Mouse (Mus musculus): ENCODE results near the gene Cers1. TPM values are rescaled to one million over a fixed set of nuclear protein-coding genes. Genes with fewer than 3 reads are reported as not detected.

The Cers1 gene
- total RNA-seq, 2 experiments from 2014 or later = 94.6 to 99.0 TPM

- no peak for DNase-seq (ENCODE audit: low spot score in 2 of 2)
These were observed 2.2 kb upstream of the Cers1 start for GRCm38 (mm10) chr8:70313399-70313798.

DNA sequence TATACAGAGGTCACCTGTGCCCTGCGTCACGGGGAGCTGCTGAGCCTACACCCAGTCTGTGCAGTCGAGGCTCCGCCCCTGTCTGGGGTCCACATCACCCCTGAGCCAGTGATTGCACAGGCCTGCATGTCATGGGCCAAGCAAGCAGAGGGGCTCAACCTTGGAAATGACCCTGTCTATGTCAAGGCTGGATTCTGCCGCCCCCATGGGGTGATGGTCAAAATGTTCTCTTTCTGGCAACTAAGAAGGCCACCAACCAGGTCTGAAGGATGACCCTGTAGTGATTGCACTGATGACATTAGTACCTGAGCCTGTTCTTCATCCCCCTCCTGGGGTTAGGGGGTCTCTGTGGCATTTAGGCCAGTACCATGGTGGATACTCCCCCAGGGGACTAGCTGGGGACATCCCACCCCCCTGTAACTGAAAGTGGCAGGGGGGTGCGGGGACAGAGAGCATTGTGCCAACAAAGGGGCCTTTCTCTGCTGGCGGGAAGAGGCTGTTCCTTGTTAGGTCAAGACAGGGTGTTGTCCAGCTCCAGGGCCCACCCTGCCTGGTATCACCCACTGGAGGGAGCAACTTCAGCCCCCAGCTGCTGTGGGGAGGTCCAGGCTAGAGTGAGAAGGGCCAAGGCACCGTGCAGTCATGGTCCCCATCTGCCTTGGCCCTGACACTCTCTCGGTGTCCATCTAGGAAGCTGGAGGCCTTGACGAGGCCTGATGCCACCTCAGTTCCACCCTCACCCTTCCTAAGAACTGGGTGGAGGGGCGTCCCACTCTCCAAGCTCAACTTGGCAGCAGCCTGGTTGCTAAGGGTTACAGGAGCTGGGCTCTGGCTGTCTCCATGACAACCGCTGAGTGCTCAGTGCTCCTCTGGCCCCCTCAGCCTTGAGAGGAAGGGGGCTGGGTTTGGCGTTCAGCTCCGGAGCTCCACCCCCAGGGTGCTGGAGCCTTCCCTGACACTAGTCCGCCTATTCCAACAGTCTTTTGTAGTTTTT, 1.2 kb downstream of the Cers1 start:
- DNase-seq (ENCODE audit: low spot score in 2 of 2) = peak; percentile 77 to 86

DNA sequence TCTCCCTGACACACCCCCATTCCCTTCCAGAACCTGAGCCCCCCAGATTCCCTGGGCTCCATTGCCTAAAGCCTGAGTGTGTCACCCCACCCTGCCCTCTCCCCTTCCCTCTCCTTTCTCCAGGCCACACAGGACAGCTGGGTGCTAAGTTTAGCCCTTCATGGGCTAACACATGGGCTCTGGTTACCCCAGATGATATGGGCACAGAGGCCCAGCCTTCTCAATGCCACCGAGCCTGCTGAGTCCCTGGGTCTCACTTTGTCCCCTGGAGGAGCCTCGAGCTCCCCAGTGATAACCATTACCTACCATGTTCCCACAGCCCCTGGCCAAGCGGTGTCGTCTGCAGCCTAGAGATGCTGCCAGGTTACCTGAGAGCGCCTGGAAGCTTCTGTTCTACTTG, 2.3 kb downstream of the Cers1 start:
- DNase-seq (ENCODE audit: low spot score in 2 of 2) = no peak

DNA sequence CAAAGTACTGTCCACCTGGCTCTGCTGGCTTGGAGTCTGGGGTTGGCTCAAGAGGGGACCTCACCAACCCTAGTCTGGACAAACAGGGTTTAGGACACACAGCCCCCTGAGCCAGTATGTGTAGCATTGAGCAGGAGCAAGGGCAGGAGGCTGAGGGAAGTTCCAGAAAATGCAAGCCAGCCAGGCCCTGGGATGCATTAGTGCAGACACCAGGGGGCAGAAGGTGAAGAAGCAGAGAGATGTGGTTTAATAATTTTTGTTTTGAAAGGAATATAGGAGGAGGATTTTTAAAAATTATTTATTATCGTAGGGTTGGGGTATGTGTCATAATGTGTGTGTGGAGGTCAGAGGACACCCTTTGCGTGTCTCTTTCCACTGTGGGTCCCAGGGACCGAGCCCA, 8.1 kb downstream of the Cers1 start:
- DNase-seq (ENCODE audit: low spot score in 2 of 2) = no peak

GRCm38 (mm10) chr8:70327512-70327911, 11.9 kb downstream of the Cers1 start:
- DNase-seq (ENCODE audit: low spot score in 2 of 2) = no peak

DNA sequence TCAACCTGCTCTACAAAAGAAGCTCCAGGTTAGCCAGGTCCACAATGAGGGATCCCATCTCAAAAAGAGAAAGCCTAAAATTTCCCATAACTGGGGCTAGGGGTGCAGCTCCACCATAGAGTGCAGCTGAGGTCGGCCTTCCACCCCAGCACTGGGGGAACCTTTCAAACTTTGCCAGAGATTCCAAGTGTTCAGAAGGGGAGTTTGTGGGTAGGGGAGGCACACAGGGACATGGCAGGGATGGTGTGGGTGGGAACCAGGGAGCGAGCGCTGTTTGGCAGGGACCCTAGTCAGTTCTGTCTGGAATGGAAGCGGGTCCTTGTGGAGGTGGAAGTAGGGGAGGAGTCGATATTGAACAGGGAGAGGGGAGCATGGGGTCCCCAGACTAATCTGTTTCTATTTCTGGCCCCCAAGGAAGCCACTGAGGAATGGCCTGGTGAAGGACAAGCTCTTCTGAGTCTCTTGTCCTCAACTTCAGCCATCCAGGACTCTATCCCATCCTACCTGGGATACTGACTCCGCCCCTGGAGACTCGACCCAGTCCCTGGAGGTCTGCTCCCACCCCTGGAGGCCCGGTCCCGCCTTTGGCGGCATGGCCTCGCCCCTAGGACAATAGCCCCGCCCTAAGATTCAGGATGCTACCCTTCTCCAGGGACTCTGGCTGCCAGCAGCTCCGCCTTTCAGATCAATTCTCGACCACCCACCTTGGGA, 13.7 kb downstream of the Cers1 start, which contains the start of gene Gdf1:
TSS of gene Gdf1 (plus strand) at position 694 of the 711 bp plus-strand sequence.
- DNase-seq (ENCODE audit: low spot score in 2 of 2) = no peak

- DNase-seq (ENCODE audit: low spot score in 2 of 2) = peak; percentile 48 to 62
These were observed 14.5 kb downstream of the Cers1 start for GRCm38 (mm10) chr8:70329835-70330740.

- peak; percentile 81 to 86 for DNase-seq (ENCODE audit: low spot score in 2 of 2)
These were observed 15.3 kb downstream of the Cers1 start for GRCm38 (mm10) chr8:70330741-70331364.

DNA sequence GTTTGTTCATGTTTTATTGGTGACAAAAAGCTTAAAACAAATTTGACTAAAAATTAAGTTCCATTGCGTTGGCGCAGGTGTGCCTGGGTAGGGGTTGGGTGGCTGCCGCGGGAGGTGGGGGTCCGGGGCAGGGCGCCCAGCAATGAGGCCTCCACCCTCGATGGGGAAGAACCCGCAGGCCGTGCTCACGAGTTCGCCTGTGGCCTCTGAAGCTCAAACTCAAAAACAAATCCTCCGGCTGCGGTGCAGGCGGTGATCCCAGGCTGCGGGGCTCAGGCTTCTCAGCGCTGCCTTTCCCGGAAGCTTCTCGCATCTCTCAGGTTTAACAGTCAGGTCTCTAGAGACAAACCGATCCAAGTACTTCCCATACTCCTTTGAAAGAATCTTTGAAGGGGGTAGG, 16.0 kb downstream of the Cers1 start:
- peak in 1 of 2 experiments; percentile 56 for DNase-seq (ENCODE audit: low spot score in 2 of 2)

GRCm38 (mm10) chr8:70332070-70332877, 16.7 kb downstream of the Cers1 start:
- DNase-seq (ENCODE audit: low spot score in 2 of 2) = peak; percentile 85 to 88

DNA sequence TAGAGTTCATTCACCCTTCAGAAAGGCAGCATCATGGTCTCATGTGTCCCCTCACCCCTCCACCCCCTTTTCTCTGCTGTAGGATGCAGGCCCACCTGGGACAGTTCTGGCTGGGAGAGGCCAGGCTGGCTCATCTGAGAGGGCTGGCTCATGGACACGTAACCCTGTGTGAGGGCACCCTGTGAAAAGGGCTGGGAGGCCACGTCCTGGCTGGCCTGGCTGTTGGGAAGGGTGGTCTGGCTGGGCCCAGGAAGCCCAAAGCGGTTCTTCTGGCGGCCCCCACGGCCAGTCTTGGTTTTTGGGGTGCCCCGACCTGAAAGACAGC, 17.3 kb downstream of the Cers1 start:
- DNase-seq (ENCODE audit: low spot score in 2 of 2) = no peak

GRCm38 (mm10) chr8:70338931-70339330, 23.4 kb downstream of the Cers1 start:
- no peak for DNase-seq (ENCODE audit: low spot score in 2 of 2)

DNA sequence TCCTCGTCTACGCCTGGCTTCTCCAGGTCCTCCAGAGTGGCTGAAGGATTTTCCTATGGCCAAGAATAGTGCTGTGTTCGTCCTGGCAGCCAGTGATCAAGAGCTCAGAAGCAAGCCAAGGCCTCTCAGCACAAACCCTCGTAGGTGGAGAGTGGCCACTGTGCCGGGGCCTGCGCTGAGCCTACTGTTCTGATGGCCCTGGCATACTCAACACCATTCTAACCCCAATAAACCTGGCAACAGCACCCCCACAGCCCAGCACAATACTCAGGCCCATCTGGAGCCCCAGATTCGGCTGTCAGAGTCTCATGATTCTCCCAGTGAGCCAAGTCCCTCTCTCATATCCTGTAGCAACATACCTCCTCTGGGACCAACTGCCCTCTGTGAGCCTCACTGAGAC, 25.1 kb downstream of the Cers1 start:
- no peak for DNase-seq (ENCODE audit: low spot score in 2 of 2)

GRCm38 (mm10) chr8:70342007-70342406, 26.4 kb downstream of the Cers1 start:
- DNase-seq (ENCODE audit: low spot score in 2 of 2) = no peak

GRCm38 (mm10) chr8:70343076-70343475, 27.5 kb downstream of the Cers1 start:
- DNase-seq (ENCODE audit: low spot score in 2 of 2) = no peak

DNA sequence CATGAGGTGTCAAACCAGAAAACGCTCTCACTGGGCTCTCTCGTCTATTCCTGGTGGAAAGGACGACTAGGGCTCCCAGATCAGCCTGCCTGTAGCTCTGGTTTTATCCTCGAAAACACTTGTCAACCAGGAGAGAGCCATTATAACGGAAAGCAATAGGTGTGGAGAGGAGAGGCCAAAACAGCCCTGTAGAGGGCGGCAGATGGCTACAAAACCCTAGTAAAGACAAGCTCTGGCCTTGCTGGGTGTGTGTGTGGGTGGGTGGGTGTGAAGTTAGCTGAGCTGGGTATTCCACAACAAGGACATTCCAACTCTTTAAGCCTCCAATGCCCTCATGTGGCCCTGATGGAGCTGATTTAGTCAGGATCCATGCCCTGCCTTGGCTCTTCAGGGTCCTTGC, 28.1 kb downstream of the Cers1 start:
- peak; percentile 67 to 77 for DNase-seq (ENCODE audit: low spot score in 2 of 2)

- no peak for DNase-seq (ENCODE audit: low spot score in 2 of 2)
These were observed 28.7 kb downstream of the Cers1 start for GRCm38 (mm10) chr8:70344279-70344678.

GRCm38 (mm10) chr8:70347443-70347842, 31.9 kb downstream of the Cers1 start:
- no peak for DNase-seq (ENCODE audit: low spot score in 2 of 2)

- DNase-seq (ENCODE audit: low spot score in 2 of 2) = no peak
These were observed 32.4 kb downstream of the Cers1 start for GRCm38 (mm10) chr8:70347860-70348420.
